Mouse (Mus musculus) forebrain, embryonic 14.5 days (tissue): ENCODE data around the gene Myom3. TPM values are rescaled to one million over a fixed set of nuclear protein-coding genes. Genes with fewer than 3 reads are reported as not detected.
A peak's percentile ranks its signal among the peaks of the same experiment; 100 is the strongest.

Experiments
- ATAC-seq: fragments of 200-750 bp; cut with Nextera tagmentation; 2 replicates; pipeline ENCODE4 v1.8.0; 2017; ENCODE audit warnings: mild to moderate bottlenecking, moderate library complexity
- DNase-seq: peaks from one replicate; pipeline ENCODE4 v3.0.0-alpha.2; 2015; ENCODE audit warnings: low spot score
- H3K27ac ChIP-seq: fragments of 300-500 bp; sonication (generic); 2 replicates; pipeline ENCODE4 v1.5.1; 2014; ENCODE audit warnings: low read depth, mild to moderate bottlenecking, control low read depth, low read length, moderate library complexity
- H3K27me3 ChIP-seq: fragments of 300-500 bp; sonication (generic); replicated peaks from 2 replicates; pipeline ENCODE4 v1.6.1; 2014; ENCODE audit warnings: low read length, control low read depth, mixed read lengths; ENCODE audit not compliant: control insufficient read depth, insufficient read depth
- H3K36me3 ChIP-seq: fragments of 300-500 bp; sonication (generic); 2 replicates; pipeline ENCODE4 v1.6.1; 2014; ENCODE audit warnings: low read length, control low read depth; ENCODE audit not compliant: control insufficient read depth, insufficient read depth
- H3K4me1 ChIP-seq: fragments of 300-500 bp; sonication (generic); 2 replicates; pipeline ENCODE4 v1.6.1; 2014; ENCODE audit warnings: antibody characterized with exemption, low read length, control low read depth; ENCODE audit not compliant: control insufficient read depth, insufficient read depth
- H3K4me2 ChIP-seq: fragments of 300-500 bp; sonication (generic); 2 replicates; pipeline ENCODE4 v1.6.1; 2014; ENCODE audit warnings: mild to moderate bottlenecking, control low read depth, low read length
- H3K4me3 ChIP-seq: fragments of 300-500 bp; sonication (generic); 2 replicates; pipeline ENCODE4 v1.5.1; 2014; ENCODE audit warnings: low read depth, low read length, control low read depth
- H3K9ac ChIP-seq: fragments of 300-500 bp; sonication (generic); 2 replicates; pipeline ENCODE4 v1.6.1; 2014; ENCODE audit warnings: mild to moderate bottlenecking, low read length, control low read depth, moderate library complexity
- H3K9me3 ChIP-seq: fragments of 300-500 bp; sonication (generic); replicated peaks from 2 replicates; pipeline ENCODE4 v1.6.1; 2016; ENCODE audit warnings: low read length, control low read depth, mixed read lengths; ENCODE audit not compliant: control insufficient read depth
- WGBS: fragments of 180-500 bp; shearing (Covaris S2); extraction: QIAGEN DNeasy Blood & Tissue Kit; methylation state at CpG from one replicate; pipeline ENCODE4 v1.1.7; 2014; 5-methylcytosine and 5-hydroxymethylcytosine counted together
- polyA plus RNA-seq: library from polyadenylated mRNA; unstranded; fragments of >200 nt; fragmentation: Nextera tagmentation; extraction: Ambion mirVana; gene quantifications from 2 replicates; pipeline ENCODE4 v1.2.1, GENCODE M21; 2014

The Myom3 gene
- polyA plus RNA-seq, 1 experiment from 2014 or later = 0.17 TPM

DNA sequence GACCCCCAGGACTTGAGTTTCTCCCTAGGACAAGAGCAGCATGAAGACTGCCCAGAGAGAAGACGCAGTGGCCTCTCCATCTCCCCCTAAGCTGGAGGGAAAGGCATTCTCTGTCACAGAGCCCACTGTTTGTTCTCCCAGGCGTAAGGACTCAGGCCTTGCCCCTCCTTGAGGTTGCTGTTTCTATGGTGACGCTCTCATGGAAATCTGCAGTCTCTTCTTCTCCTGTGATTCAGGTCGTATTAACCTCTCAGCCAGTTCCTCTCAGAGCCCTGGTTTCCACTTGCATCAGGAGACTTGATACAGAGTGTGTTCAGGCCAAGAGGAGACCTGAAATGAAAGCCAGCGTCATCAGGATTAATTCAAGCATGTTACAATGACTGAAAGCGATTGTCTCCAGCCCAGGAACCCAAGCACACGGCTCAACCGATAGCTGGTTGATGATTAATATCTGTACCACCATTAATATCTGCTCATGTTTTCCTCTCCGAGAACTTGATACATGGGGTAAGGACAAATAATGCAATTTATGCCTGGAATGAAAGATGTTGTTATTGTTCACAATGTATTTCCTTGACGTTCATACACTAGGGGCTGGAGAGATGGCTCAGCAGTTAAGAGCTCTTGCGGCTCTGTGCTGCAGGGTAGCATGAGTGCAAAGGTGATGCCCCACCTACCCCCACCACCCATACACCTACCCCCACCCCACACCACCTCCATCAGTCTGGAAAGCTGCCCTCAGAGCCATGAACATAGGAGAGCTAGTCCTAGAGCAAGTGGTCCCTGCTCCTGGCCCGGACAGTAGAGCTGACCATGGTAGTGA, 74.0 kb downstream of the Myom3 start:
- no peaks in the 10 kb centered on the region for H3K27me3 ChIP-seq
- no peaks in the 10 kb centered on the region for H3K9me3 ChIP-seq
- H3K27ac ChIP-seq = peak overlapping the region; percentile 70
- peak; percentile 78 for DNase-seq
- peak overlapping the region; percentile 45; the same call in 1 of the 2 replicates for H3K9ac ChIP-seq
- 0 out of 2 replicates have a peak overlapping the region, but pooled peaks have one; percentile 18 for H3K4me2 ChIP-seq
- H3K4me3 ChIP-seq = no peak overlapping the region
- no peaks in the 10 kb centered on the region for H3K36me3 ChIP-seq
- peak; percentile 73 for ATAC-seq
- H3K4me1 ChIP-seq = peaks cover 20% of the 10 kb centered on the region
- 43% methylated on average over 12 of the region's 12 CpGs for WGBS

DNA sequence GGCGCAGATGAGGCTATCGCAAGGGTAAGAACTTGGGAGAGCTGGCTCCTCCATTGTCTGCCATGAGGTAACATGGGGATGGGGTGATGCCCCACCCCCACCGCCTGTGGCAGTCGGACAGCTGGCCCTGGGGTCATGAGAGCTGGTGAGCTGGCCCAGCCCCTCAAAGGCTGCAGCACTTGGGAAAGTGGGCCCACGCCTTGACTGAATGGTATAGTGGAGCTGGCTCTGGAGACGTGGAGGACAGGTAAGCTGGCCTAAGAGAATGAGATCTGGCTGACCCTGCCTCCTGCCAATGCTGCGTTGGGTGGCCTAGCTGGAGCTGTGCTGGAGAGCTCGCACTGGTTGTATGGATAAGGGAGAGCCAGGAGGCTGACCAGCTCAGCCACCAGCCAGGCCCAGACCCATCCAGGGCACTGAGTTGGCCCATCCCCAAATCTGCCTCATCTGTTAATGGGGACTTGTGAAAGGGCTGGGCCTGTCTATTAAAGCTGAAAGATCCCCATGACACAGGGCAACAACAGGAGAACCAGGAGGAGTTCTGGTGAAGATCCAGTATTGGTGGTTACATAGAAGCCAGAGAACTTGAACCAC, 74.7 kb downstream of the Myom3 start:
- no peak overlapping the region for H3K9ac ChIP-seq
- peak overlapping the region; percentile 70 for H3K27ac ChIP-seq
- H3K4me2 ChIP-seq = no peak overlapping the region
- DNase-seq (no peak), ATAC-seq (no peak)
- no peak overlapping the region for H3K4me3 ChIP-seq
- WGBS = 92% methylated on average over 8 of the region's 8 CpGs
- no peaks in the 10 kb centered on the region for H3K27me3 ChIP-seq
- H3K4me1 ChIP-seq = peaks cover 14% of the 10 kb centered on the region
- no peaks in the 10 kb centered on the region for H3K9me3 ChIP-seq
- H3K36me3 ChIP-seq = no peaks in the 10 kb centered on the region

DNA sequence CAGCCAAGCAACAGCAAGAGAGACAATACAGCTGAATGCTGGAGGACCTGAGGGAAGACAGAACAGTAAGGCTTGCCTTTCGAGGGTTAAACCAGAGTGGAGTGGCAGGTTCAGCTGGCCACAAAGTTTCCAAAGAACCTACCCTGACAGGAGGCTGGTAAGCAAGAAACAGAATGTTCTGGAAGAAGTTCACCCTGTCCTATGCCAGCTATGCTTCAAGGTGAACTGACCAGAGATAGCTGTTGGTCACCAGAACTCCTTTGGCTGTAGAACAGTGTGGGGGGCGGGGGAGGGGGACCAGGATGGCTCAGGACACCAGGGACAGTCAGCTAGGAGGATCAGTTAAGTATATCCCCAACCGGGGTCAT, 79.4 kb downstream of the Myom3 start:
- no peaks in the 10 kb centered on the region for H3K9me3 ChIP-seq
- no peak overlapping the region for H3K4me2 ChIP-seq
- H3K9ac ChIP-seq = no peak overlapping the region
- no peak overlapping the region for H3K4me3 ChIP-seq
- DNase-seq (no peak), ATAC-seq (no peak)
- H3K36me3 ChIP-seq = no peaks in the 10 kb centered on the region
- peaks cover 2% of the 10 kb centered on the region; the same call in 1 of the 2 replicates for H3K4me1 ChIP-seq
- H3K27ac ChIP-seq = no peak overlapping the region
- 75% methylated on average over 3 of the region's 3 CpGs for WGBS
- H3K27me3 ChIP-seq = no peaks in the 10 kb centered on the region

DNA sequence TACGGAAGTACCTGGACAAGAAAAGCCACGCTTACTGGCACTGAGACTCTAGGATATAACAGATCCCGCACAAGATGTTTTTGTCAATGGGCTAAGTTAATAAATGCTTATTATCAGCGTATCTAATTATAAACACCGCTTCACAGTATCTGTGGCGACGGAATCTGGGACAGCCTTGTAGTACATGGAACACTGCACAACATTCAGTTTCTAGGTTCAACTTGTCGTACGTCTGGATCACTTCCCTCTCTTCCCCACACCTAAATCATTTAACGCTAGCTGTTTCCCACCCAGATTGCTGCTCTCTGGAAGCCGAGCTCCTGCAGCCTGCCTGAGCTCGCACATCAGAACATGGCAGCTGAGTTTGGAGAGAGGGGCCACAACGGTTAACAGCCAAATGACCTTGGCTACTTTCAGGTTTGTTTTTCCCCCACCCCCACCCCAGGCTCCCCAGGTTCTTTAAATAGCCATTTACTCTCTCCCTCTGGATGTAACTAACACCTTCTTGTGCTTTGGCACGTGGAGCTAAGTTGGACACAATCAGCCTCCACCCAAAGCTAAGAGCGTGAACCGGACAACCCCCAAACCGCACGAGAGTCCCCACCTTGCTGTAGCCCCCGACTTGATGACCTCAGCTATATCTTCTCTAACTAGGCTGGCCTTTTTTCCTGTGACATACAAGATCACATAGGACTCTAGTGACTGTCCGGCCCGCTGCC, 79.9 kb downstream of the Myom3 start:
- WGBS = 92% methylated on average over 21 of the region's 21 CpGs
- H3K27ac ChIP-seq = no peak overlapping the region
- H3K36me3 ChIP-seq = no peaks in the 10 kb centered on the region
- H3K27me3 ChIP-seq = no peaks in the 10 kb centered on the region
- no peaks in the 10 kb centered on the region for H3K9me3 ChIP-seq
- no peak overlapping the region for H3K4me3 ChIP-seq
- no peaks in the 10 kb centered on the region for H3K4me1 ChIP-seq
- DNase-seq = no peak
- no peak overlapping the region for H3K9ac ChIP-seq
- no peak for ATAC-seq
- no peak overlapping the region for H3K4me2 ChIP-seq

DNA sequence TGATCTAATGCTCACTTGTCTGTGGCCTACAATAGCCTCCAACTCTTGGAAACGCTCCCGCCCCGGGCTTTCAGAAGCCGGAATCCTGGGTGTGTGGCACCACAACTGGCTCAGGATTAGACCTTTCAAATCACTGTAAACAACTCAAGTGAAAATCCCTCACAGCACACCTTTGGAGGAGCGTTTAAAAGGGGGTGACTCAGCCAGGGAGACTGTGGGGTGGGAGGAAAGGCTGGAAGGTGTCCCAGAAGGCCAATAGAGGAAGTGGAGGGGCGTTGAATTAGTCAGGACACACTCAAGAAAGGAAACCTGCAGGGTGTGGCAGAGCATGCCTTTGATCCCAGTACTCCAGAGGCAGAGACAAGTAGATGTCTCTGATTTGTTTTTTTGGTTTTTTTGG, 84.9 kb downstream of the Myom3 start:
- no peaks in the 10 kb centered on the region for H3K4me1 ChIP-seq
- H3K4me2 ChIP-seq = no peak overlapping the region
- no peak overlapping the region for H3K27ac ChIP-seq
- ATAC-seq = no peak
- no peaks in the 10 kb centered on the region for H3K36me3 ChIP-seq
- H3K4me3 ChIP-seq = no peak overlapping the region
- no peaks in the 10 kb centered on the region for H3K9me3 ChIP-seq
- no peak for DNase-seq
- H3K27me3 ChIP-seq = no peaks in the 10 kb centered on the region
- H3K9ac ChIP-seq = no peak overlapping the region
- WGBS = 83% methylated on average over 6 of the region's 6 CpGs

DNA sequence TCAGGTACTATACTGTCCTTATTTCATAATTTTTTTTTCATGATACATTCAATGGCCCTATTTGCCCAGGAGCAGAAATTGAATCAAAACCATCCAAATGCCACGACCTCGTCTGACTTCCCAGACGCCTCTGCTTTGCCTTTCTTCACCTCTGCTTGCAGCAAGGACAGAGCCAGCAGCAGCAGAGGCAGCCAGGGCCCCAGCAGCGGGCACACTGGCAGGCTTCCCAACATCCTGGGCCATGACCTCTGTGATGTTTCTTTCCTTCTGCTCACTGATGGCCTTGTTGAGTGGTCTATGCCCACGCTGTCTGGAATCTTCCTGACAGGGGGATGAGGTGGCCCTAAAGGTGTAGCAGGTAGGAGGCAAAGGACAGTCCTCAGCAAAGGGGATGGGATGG, 88.1 kb downstream of the Myom3 start:
- no peaks in the 10 kb centered on the region for H3K36me3 ChIP-seq
- DNase-seq (no peak), ATAC-seq (no peak)
- H3K9me3 ChIP-seq = no peaks in the 10 kb centered on the region
- no peak overlapping the region for H3K9ac ChIP-seq
- H3K4me1 ChIP-seq = peaks cover 11% of the 10 kb centered on the region
- H3K4me3 ChIP-seq = no peak overlapping the region
- no peak overlapping the region for H3K4me2 ChIP-seq
- no peaks in the 10 kb centered on the region for H3K27me3 ChIP-seq
- WGBS = 67% methylated on average over 5 of the region's 5 CpGs
- H3K27ac ChIP-seq = no peak overlapping the region

DNA sequence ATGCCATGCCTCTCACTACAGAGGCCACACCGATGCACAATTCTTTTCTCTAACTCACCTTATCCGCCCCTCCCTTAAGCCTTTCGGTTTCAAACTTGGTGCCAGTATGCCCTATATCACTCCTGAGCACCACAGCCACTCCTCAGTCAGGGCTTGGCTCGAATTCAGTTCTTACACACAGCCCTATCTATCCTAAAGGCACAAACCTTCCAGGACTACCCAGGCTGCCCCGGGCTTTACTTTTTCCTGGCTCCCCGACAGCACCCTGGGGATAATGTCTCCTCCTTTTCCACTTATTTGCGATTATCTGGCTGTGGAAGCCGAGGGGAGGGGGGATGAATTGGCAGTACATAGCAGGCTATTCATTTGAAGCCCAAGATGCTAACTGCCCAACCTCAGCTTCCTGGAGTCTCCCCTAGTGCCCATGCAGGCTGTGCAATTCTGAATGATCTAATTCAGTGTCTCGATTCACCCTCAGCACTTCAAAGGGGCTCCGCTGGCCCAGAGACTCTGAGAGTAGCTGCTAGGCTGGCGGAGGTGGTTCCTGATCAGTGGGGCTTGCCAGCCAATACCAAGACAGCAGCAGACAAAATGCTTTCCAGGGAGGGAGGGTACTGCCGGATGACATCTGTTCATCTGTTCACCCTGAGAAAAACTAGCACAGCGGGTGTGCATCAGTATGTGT, 91.0 kb downstream of the Myom3 start:
- peak overlapping the region; percentile 40 for H3K9ac ChIP-seq
- H3K4me3 ChIP-seq = no peak overlapping the region
- peak overlapping the region; percentile 38 for H3K4me2 ChIP-seq

DNA sequence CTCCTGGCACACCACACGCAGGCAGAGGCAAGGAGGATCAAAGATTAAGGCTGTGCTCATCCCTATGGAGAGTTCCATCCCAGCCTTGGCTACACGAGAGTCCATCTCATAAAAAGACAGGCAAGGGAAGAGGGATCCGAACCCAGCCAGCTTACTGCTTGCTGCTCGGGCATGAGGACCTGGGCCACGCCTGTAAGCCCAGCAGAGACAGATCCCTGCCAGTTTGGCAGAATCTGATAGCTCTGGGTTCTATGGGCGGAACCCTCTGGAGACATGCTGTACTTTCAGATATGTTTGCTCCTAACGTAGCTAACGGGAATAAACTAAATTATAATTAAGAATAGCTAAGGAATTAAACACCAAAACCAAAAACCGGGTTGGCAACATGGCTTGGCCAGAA, 92.4 kb downstream of the Myom3 start:
- no peak overlapping the region for H3K27ac ChIP-seq
- no peak overlapping the region for H3K9ac ChIP-seq
- H3K27me3 ChIP-seq = no peaks in the 10 kb centered on the region
- DNase-seq = no peak
- peaks cover 18% of the 10 kb centered on the region for H3K4me1 ChIP-seq
- H3K4me2 ChIP-seq = no peak overlapping the region
- ATAC-seq = no peak
- H3K4me3 ChIP-seq = no peak overlapping the region
- H3K9me3 ChIP-seq = no peaks in the 10 kb centered on the region
- no peaks in the 10 kb centered on the region for H3K36me3 ChIP-seq
- 81% methylated on average over 9 of the region's 9 CpGs for WGBS

More for the DNA sequence above, 91.0 kb downstream of the Myom3 start:
- WGBS = 23% methylated on average over 13 of the region's 13 CpGs
- DNase-seq = peak; percentile 93
- peak; percentile 64 for ATAC-seq
- Histone ChIP-seq H3K27ac (peak overlapping the region; percentile 86), H3K36me3 (no peaks in the 10 kb centered on the region), H3K27me3 (no peaks in the 10 kb centered on the region), H3K4me1 (peaks cover 18% of the 10 kb centered on the region), H3K9me3 (no peaks in the 10 kb centered on the region)
